Mouse (Mus musculus) 3T3-L1 (cell line): ENCODE data around the gene Olfr1097.

Experiments
- DNase-seq: peaks from one replicate; pipeline ENCODE4 v3.0.0-alpha.2; 2015; ENCODE audit warnings: low read depth, low spot score

The Olfr1097 gene

GRCm38 (mm10) chr2:86892116-86892515, at the start of gene Olfr1097:
Olfr1097 (minus strand) TSS chr2:86892216.
- DNase-seq: no peak

GRCm38 (mm10) chr2:86926557-86926956, 34.5 kb upstream of the Olfr1097 start:
- no peak for DNase-seq

GRCm38 (mm10) chr2:86924445-86924844, 32.4 kb upstream of the Olfr1097 start, which contains the start of gene Olfr1098:
Olfr1098 (minus strand) TSS chr2:86924545.
- DNase-seq: no peak

DNA sequence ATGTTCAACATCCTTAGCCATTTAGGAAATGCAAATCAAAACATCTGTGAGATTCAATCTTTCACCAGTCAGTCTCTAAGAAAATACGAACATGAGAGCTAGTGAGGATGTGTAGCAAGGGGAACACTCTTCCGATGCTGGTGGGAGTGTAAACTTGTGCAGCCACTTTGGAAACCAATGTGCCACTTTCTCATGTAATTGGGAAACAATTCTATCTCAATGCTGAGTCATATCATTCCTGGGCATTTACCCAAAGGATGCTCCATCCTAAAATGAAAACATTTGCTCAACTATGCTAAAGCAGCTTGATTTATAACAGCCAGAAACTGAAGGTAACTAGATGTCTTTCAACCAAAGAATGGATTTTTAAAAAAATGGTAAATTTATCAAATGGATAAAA, 13.6 kb upstream of the Olfr1097 start:
- no peak for DNase-seq

- no peak for DNase-seq
Measured at GRCm38 (mm10) chr2:86874702-86875101, 17.3 kb downstream of the Olfr1097 start, which contains the start of gene Gm13723. Gm13723 (minus strand) TSS chr2:86874802.

DNA sequence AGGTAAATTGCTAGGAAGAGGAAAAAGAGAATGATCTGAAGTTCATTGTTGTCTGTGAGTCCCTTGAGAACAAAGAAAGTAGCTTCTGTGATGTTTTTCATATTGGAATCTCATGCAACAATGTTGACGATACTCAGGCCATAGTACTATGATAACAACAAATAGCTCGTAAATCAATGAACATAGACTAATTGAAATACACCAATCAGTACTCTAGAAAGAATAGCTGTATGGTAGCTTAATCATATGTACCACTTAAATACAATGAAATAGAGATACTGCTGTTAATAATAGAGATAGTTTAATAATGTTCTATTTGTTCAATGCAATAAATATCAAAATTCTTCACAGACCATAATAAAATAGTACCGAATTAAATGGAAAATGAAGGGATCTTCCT, 40.4 kb downstream of the Olfr1097 start, which contains the start of gene Olfr1095:
Olfr1095 (minus strand) TSS at position 101 of the 400 bp plus-strand sequence.
- no peak for DNase-seq
